ENCODE assay signal across 8 mouse cellular contexts in genomic region chr4:125636616-125637304, GRCm38 (mm10).
DNase-seq lines count a peak whose midpoint lies in the region; ATAC-seq and TF ChIP-seq lines count a peak whose summit lies in the region.

No protein-coding gene starts in this region.

- WGBS in intestine, embryonic 14.5 days = 68% methylated on average over 13 of the region's 13 CpGs
- 22% methylated on average over 13 of the region's 13 CpGs for WGBS in small intestine, adult 2 months

- H3K4me2 ChIP-seq in intestine, embryonic 14.5 days (ENCODE audit: low read length) = no peak overlapping the region

- H3K9me3 ChIP-seq in intestine, embryonic 14.5 days (ENCODE audit: control insufficient read depth, low read length) = no peaks in the 10 kb centered on the region

- TF ChIP-seq CTCF in small intestine, adult 2 months (IDR thresholded peaks at IDR 0.05; ENCODE audit: extremely low read depth, insufficient read length, insufficient replicate concordance, low read depth, low read length) = no peak

- no peaks in the 10 kb centered on the region for H3K36me3 ChIP-seq in intestine, embryonic 14.5 days (ENCODE audit: control insufficient read depth, insufficient read depth, low read length)
- H3K36me3 ChIP-seq in small intestine, adult 2 months (ENCODE audit: control insufficient read depth, insufficient read depth, low read length) = no peaks in the 10 kb centered on the region

- H3K9ac ChIP-seq in intestine, embryonic 14.5 days (ENCODE audit: low read length) = no peak overlapping the region

- no peak for DNase-seq in frontal cortex, postnatal 36 days (ENCODE audit: low spot score in 2 of 2)
- DNase-seq in right cerebral cortex, adult 18-20 months = peak; percentile 53
- no peak for DNase-seq in right cerebral cortex, postnatal 10 days (ENCODE audit: low spot score in 2 of 2)
- DNase-seq in intestine, embryonic 14.5 days (ENCODE audit: low spot score) = no peak
- DNase-seq in frontal cortex, postnatal 25 days (ENCODE audit: low spot score in 2 of 2) = no peak
- no peak for DNase-seq in urinary bladder, adult 18-20 months (ENCODE audit: low spot score in 2 of 2)

- no peaks in the 10 kb centered on the region for H3K27me3 ChIP-seq in intestine, embryonic 14.5 days (replicated peaks; ENCODE audit: control insufficient read depth, insufficient read depth, low read length)
- no peaks in the 10 kb centered on the region for H3K27me3 ChIP-seq in small intestine, adult 2 months (ENCODE audit: control insufficient read depth, insufficient read depth, low read length)

- no peaks in the 10 kb centered on the region; the same call in 1 of the 2 replicates for H3K4me1 ChIP-seq in intestine, embryonic 14.5 days (replicated peaks; ENCODE audit: control insufficient read depth, insufficient read depth, low read length)
- peaks cover 11% of the 10 kb centered on the region for H3K4me1 ChIP-seq in small intestine, adult 2 months (ENCODE audit: control insufficient read depth, insufficient read depth, insufficient read length, low read length)

- H3K27ac ChIP-seq in intestine, embryonic 14.5 days (ENCODE audit: low read depth) = no peak overlapping the region
- peak overlapping the region; percentile 8; the same call in 1 of the 2 replicates for H3K27ac ChIP-seq in small intestine, adult 2 months (ENCODE audit: insufficient read depth, low read depth, low read length)

- peak; percentile 34; the same call in 1 of the 2 replicates for ATAC-seq in frontal cortex, adult (ENCODE audit: low TSS enrichment)
- 0 out of 2 replicates have a peak, but pooled peaks have one; percentile 12 for ATAC-seq in intestine, embryonic 14.5 days (replicated peaks; ENCODE audit: low FRiP score, low TSS enrichment, low read depth)

- no peak for TF ChIP-seq POLR2A in small intestine, adult 2 months (IDR thresholded peaks at IDR 0.05; ENCODE audit: low read depth, low read length)

- no peak overlapping the region for H3K4me3 ChIP-seq in intestine, embryonic 14.5 days (ENCODE audit: low read depth, low read length)
- peak overlapping the region; percentile 19 for H3K4me3 ChIP-seq in small intestine, adult 2 months (ENCODE audit: low read depth, low read length)
